Mouse (Mus musculus) C2C12 (cell line): ENCODE measurements around the gene Dcaf6.

Experiments
- CTCF ChIP-seq: IDR thresholded peaks from one replicate; pipeline ENCODE4 v1.5.1; 2011; ENCODE audit not compliant: control insufficient read depth, insufficient read depth, insufficient read length
- MYOD1 ChIP-seq: IDR thresholded peaks from one replicate; pipeline ENCODE4 v1.6.1; 2011; ENCODE audit warnings: low read depth; ENCODE audit not compliant: control insufficient read depth, insufficient read length
- MYOG ChIP-seq: IDR thresholded peaks from one replicate; pipeline ENCODE4 v1.6.1; 2011; ENCODE audit not compliant: control insufficient read depth, insufficient read length; ENCODE audit errors: extremely low read depth

GRCm38 (mm10) chr1:165282222-165282966 is 177.9 kb downstream of the Dcaf6 start:
- TF ChIP-seq CTCF: no peak
- TF ChIP-seq MYOD1: no peak
- TF ChIP-seq MYOG: no peak
